Mouse (Mus musculus): ENCODE results near the gene Adra2c.

The Adra2c gene

DNA sequence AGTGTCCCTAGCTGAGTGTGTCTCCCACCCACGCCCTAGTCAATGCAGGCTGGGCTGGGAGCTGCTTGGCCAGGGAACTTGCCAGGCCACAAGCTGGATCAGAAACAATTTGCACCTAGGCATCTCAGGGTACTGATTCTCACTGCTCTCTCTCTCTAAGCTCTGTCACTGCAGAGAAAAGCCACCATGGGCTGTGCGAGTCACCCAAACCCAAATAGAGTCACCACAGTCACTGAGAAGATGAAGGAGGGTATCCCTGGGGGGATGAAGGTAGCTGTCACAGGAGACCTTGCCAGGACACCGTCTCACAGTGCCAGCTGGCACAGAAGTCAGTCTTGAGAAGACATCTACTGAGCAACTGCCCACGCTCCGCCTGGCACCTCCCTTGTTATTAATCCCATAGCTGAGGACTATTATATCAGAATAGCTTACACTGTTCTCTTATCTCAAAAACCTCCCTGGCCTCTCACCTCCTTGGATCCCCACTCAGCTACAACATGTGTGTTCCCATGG is 33.7 kb downstream of the Adra2c start:
- DNase-seq (ENCODE audit: low spot score in 2 of 2): no peak

DNA sequence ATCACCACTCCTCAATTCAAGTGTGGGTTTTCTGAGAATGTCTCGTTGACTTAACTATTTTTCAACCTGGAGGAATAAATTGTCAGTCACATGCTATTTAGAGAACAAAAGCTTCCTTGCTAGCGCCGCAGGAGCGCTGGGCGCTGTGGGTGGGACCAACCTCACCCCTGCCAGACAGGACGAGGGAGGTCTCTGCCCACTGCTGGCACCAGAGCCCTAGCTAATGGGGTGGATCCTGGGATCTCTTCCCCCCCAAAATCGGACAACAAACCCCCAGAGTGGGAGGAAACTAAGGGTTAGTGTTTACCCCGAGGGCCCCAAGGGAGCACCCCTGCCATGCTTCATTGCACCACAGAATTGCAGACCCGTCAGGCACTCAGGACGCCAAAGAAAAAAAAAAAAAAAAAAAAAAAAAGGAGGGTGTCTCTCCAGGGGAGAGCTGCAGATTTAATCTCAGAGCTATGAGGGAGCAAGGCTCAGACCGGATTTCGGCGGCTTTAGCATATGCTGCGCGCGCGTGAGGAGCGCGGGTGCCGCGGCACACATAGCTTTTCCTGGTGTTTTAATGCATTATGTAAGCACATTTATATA is 35.2 kb downstream of the Adra2c start:
- DNase-seq (ENCODE audit: low spot score in 2 of 2): peak; percentile 9 to 57

DNA sequence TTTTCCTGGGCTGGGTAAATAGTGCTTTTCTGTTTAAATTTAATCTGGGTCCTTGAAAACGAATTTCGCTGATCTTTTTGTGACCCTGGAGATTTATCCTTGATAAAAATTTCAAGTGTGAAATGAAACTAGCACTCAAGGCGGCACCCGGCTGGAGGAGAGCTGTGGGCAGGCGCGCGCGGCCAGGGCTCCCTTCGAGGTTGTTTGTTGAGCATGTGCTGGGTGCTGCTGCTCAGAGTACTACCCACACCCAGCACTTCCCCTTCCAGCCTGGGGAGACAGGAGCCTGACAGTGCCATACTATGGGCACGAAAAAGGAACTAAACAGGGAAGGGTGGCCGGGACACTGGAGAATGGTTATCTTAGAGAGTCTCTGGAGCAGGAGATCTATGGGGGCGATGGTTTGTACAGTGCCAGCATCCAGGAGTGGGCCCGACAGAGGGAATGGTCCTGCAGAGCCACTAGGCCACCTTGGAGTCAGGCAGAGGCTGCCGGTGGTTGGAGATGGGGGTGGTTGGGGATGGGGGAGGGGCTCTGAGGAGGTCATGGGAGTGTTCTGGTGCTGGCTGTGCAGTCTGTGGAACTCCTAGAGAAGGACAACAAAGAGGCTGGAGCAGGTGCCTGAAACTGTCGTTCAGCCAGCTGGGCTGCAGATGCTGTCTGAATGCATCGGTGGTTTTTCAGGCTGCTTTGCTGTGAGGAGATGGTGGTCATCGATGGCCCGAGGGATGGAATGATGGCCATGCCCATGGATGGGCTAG is 35.9 kb downstream of the Adra2c start:
- DNase-seq (ENCODE audit: low spot score in 2 of 2): peak in 1 of 2 experiments; percentile 36

DNA sequence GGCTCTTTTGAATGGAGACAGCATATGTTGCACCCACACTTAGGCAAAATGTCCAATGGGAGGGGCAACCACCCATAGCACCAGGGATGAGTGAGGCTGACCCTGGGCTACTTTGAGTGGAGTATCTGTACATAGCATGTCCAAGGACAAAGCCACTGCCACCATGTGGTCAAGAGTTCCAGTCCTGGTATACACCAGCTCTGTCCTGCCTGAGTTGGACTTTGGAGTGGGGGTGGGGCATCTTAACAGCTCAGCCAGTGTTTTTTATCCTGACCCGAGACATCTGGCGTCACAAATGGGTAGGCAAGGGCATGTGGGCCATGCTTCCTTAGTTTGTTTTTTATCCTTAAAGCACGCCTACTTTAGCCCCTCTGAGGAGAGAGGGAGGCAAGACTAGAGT is 36.5 kb downstream of the Adra2c start:
- no peak for DNase-seq (ENCODE audit: low spot score in 2 of 2)

DNA sequence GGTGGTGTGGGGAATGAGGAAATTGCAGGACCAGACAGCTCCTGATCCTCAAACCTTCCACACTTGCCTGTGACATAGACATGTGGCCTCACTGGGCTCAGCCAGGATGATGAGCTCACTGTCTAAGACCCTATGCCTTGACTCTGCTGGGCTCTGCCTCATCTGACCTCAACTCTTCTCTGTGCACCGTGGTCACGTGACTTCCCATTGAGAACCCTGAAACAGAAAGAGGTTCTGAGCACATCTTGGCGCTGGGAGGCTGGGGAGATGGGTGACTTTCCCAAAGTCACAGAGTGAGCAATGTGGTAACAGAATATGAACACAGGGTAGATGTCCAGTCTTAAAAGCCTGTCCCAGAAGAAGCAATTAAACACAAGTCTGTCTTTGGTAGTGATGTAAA is 37.1 kb downstream of the Adra2c start:
- no peak for DNase-seq (ENCODE audit: low spot score in 2 of 2)

DNA sequence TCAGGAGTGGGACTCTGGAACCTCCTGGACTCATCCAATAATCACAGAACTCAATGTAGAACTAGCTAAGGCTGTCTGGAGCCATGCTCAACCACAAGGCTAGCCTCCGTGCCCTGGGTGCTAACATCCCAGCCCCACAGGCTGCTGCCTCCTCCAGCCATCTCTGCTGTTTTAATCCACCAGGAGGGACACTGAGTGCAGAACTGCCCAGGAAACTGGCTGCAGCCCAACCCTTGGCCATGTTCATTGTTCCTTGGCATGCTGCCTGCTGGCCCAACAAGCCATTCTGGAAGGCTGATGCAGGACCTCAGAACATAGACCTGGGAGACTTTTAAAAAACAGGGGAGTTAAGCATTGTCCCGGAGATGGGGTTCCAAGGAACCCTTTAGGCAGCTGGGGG is 42.5 kb downstream of the Adra2c start:
- no peak for DNase-seq (ENCODE audit: low spot score in 2 of 2)

DNA sequence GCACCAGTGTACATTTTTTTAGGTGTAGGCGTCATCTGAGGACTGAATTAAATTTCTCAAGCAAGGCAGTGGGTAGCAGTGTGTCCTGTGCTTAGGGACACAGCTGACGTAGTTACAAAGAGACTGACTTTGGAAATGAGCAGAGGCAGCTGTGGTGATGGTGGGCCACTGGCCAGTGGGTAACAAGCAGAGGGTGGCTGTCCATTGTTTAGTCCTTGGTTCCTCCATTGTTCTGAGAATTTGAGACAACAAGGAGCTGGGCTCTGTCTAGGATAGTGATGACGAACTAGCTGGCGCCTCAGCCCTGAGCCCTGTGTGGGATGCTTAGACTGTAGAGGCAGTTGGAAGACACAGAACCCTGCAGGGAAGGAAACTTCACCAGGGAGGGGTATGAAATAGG is 52.7 kb downstream of the Adra2c start:
- no peak for DNase-seq (ENCODE audit: low spot score in 2 of 2)

Measured in spleen, postnatal 10 days (tissue).